Mouse (Mus musculus) fat pad, adult 2 months (tissue): ENCODE measurements around the gene Rnf11.

Experiments
- DNase-seq: peaks from one replicate; pipeline ENCODE4 v3.0.0-alpha.2; 2011; ENCODE audit warnings: low read depth, low spot score; ENCODE audit errors: extremely low read depth

Rnf11 gene

DNA sequence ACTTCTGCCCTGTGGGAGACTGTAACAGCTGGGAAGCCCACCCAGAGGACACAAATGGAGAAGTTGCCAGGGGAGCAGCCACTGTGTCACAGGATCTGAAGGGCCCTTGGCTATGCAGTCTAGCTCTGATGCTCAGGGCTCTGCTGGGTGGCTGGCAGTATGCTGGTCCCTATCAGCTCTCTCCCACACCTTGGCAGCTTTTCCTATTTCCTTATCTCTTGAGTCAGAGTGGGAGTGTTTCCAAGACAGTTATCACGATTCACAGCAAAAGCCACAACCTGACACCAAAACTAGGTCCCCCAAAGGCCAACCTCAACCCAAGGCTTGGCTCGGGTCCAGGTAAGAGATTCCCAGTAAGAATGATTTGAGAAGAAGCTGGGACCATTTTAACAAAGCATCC lies 39.1 kb downstream of the Rnf11 start:
- DNase-seq, result no peak

- DNase-seq, result no peak
These were observed 39.6 kb downstream of the Rnf11 start for GRCm38 (mm10) chr4:109444951-109445350.

- DNase-seq, result no peak
These were observed 40.1 kb downstream of the Rnf11 start for GRCm38 (mm10) chr4:109444471-109444870.

DNA sequence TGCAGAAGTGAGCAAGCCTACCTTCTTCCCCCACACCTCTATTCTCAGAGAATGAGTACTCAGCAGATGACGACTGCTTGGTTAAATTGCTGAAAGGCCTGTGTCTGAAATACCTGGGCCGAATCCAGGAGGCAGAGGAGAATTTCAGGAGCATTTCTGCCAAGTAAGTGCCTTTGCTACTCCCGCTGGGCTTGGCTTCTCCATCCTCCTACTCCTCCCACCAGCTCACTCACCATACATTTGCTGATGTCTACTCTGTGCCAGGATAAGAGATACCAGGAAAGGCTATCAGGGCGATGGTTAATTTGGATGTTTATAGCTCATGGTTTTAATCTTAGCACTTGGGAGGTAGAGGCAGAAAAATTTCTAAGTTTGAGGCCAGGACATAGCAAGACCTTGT lies 41.9 kb downstream of the Rnf11 start:
- DNase-seq, result peak; percentile 30

DNA sequence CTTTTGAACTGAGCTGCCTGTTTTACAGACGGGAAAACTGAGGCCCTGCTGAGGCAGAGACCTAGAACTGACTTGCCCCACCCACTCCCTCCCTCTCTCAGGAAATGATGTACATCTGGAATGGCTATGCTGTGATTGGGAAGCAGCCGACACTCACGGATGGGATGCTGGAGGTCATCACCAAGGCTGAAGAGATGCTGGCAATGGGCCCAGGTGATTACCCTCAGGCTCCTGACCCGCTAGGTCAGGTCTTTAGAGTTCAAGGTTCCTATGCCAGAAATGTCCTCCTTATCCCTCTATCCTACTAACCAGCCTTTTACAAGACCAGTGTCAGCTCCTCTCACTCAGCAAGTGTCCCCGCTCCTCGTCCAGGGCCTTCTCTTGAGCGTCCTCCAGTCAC lies 42.4 kb downstream of the Rnf11 start:
- no peak for DNase-seq

- DNase-seq, result no peak
These were observed 43.5 kb downstream of the Rnf11 start for GRCm38 (mm10) chr4:109441000-109441399.

DNA sequence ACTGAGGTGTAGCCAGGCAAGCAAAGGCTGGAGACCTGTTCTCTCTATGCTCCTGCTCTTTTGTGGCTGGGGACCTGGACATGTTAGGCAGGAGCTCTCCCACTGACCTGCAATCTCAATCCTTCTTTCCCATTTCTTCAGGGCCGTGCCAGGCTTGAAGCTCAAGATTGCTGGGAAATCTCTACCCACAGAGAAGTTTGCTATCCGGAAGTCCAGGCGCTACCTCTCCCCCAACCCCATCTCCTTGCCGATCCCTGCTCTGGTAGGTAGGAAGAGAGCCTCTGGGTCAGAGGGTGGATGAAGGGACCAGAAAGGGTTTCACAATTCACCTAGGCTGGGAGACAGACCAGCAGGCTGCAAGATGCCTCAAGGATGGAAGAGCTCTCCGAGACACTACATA lies 44.1 kb downstream of the Rnf11 start:
- no peak for DNase-seq

DNA sequence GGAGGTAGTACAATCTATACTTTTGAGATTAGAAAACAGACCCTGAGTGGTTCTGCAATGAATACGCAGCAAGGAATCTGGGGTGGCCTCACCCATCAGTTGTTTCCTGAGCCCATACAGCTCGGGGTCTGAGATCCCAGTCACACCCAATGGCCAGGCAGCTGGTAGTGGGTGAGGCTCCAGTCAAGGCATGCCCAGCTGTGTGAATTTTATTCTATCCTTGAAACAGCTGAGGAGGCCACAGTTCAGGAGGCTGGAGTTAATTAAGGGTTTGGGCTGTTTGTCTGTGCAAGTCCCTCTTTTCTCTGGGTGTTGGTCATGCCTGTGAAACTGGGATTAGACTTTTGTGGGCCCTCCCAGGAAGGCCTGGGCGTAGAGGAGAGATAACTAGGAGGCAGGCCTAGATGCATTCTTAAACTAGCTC lies 44.7 kb downstream of the Rnf11 start:
- DNase-seq, result no peak

- no peak for DNase-seq
These were observed 45.4 kb downstream of the Rnf11 start for GRCm38 (mm10) chr4:109439101-109439500.

- no peak for DNase-seq
These were observed 46.3 kb downstream of the Rnf11 start for GRCm38 (mm10) chr4:109437913-109438878.

- DNase-seq, result no peak
These were observed 50.3 kb downstream of the Rnf11 start for GRCm38 (mm10) chr4:109434256-109434655.

DNA sequence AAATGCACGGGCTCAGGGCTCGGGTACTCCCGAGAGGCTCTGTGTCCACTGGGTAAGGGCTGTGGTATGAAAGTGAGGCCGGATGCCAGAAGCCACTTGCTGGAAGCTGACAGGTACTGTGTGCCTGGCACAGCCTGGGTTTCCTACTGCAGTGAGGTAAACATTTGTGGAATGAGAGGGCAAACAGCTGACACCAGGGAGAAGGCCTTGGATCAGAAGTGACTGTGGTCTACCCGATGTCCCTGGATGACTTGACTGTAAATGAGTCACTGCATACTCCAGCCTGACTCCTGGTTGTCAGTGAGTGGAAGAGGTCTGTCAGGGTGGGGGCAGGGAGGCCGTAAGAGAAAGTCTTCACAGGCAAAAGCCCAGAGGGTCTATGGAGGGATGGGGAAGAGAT lies 50.9 kb downstream of the Rnf11 start:
- DNase-seq, result no peak

GRCm38 (mm10) chr4:109432668-109433375 lies 51.7 kb downstream of the Rnf11 start:
- DNase-seq, result no peak

GRCm38 (mm10) chr4:109430854-109431253 lies 53.7 kb downstream of the Rnf11 start:
- DNase-seq, result no peak

- no peak for DNase-seq
These were observed 54.3 kb downstream of the Rnf11 start for GRCm38 (mm10) chr4:109430250-109430649.

- no peak for DNase-seq
These were observed 57.5 kb downstream of the Rnf11 start for GRCm38 (mm10) chr4:109427058-109427457.

DNA sequence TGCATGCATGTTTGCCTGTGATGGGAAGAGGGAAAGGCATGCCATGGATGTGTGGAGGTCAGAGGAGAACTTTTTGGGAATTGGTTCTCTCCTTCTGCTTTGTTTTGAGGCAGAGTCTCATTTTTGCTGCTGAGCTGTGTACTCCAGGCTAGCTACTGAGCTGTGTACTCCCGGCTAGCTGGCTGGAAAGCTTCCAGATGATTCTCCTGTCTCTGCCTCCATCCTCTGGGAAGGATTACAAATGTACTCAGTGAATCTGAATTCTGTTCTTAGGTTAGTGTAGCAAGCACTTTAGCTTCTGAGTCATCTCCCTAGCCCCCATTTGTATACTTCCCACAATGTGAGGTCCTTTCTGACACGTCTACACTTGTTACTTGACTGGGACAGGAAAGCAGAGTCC lies 61.1 kb downstream of the Rnf11 start:
- no peak for DNase-seq

- DNase-seq, result no peak
These were observed 62.1 kb downstream of the Rnf11 start for GRCm38 (mm10) chr4:109422436-109422835.

DNA sequence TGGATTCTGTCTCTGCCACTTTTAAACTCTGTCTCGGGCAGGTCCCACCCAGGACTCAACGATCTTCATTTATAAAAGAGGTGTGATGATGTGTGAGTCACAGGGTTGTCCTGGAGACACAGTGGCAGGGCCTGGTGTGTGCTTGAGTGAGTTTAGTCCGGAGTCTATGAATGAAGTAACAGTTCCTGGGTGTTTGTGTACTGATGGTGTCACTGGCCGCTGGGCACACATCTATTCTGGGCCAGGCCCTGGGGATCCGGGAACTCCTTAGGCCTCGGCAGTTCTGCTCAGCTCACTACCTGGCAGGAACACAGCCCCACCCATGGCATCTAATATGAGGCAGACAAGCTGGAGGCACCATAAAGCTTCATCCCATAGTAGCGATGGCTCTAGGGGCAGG lies 62.9 kb downstream of the Rnf11 start:
- no peak for DNase-seq

- DNase-seq, result no peak
These were observed 64.3 kb downstream of the Rnf11 start for GRCm38 (mm10) chr4:109420138-109420795.

DNA sequence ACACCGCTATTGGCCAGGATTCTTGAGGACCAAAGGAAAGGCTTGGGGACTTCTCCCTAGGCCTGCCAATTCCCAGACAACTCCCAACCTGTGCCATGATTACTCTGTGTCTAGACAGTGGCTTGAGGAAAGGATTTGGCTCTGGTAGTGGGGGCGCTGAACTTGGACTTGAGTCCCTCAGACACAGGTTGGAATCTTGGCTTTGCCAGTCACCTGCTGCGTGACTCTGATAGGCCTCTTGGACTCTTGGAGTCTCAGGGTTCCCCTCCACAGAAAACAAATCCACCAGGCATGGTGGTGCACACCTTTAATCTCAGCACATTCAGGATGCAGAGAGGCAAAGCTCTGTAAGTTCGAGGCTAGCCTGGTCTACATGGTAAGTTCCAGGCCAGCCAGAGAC lies 65.0 kb downstream of the Rnf11 start:
- DNase-seq, result no peak

DNA sequence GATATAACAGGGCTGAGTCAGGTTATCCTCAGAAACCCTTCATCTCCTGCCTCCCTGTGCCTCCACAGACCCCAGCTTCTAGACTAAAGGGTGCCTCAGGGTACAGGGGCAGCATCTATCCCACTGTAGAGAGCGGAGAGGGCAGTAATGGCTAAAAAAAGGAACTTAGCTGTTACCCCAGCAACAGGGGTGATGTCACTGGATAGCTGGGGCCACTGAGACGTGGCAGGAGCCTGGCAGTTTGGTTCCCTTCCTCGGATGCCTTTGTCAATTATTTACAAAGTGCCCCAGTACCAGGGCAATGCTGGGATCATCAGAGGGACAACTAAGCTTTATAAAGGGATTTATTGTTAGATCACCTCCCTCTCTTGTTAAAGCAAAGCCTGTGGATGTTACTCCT lies 65.5 kb downstream of the Rnf11 start:
- DNase-seq, result no peak
